Mouse (Mus musculus) fibroblast of lung, adult 2 months (primary cell): Measurements from ENCODE around the gene Oprm1.
"Not testable (repeated sequence)": the region's sequence is repeated elsewhere in the genome, so short reads cannot be mapped to it uniquely, and the experiment has no call there.

ENCODE experiments used
- DNase-seq: peaks from one replicate; pipeline ENCODE4 v3.0.0-alpha.2; 2011; ENCODE audit warnings: low read depth

Oprm1 gene

GRCm38 (mm10) chr10:6758206-6758605 lies at the start of gene Oprm1:
Gene Oprm1 (plus strand): TSS chr10:6758506.
- no peak for DNase-seq

- DNase-seq, result no peak
These were observed 40.9 kb upstream of the Oprm1 start for GRCm38 (mm10) chr10:6717181-6717948.

DNA sequence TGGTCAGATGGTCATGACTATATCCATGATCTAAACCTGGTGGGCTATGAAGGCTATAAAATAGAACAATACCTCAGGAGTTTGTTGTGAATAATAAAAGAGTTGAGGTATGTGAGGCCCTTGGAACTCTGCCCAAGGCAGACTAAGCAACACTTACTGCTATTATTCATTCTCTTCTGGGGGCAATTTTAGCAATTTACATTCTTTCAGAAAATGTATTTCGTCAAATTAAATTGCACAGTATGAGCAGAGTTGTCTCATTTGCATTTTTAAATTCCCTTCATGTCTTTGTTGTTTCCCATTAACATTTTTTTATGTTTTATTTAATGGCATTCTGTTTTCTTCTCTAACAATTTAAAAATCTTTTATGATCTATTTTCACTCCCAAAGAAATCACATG lies 34.5 kb upstream of the Oprm1 start:
- DNase-seq, result no peak

- no peak for DNase-seq
These were observed 29.8 kb upstream of the Oprm1 start for GRCm38 (mm10) chr10:6728469-6728868.

DNA sequence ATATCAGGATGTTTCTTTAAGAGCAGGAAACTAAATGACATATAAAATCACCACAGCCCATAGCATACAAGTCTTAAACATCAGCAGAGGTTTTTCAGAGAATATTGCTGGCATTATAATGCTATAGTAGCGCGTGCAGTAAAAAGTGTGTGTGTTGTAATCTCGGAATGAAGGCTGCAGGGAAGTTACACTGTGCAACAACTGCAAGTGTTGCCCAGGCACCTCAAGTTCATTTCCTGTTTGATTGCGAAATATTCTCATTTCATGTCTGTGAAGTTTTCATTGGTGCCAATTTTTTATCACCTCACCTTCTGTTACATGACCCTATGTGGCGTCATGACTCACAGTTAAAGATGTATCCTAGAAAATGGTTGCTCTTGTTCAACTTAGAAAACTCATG lies 4.9 kb upstream of the Oprm1 start:
- DNase-seq, result no peak

DNA sequence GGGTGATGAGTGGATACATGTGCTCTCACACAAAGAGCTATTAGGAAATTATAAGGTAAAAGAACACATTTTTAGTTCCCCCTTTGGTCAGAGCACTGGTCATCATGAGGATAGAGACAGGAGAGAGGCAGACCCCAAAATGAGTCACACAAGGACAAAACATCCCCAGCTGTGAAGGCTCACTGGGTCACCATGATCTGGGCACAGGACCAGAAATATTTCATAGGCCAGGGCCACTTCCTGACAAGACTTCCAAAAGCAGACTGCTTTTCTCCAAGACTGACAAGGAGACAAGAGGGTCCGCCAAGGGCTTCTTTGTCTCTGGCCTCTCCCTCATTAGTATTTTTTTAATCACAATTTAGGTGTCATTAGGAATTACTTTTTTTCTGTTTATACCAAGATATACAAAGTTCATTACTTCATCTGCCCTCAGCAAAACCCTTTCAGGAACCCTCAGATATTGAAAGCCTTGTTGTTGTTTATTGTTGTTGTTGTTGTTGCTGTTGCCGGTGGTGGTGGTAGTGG lies 3.0 kb downstream of the Oprm1 start, which contains the start of gene Gm10945:
TSS of gene Gm10945 (minus strand) at position 475 of the 525 bp plus-strand sequence.
- no peak for DNase-seq

- no peak for DNase-seq
These were observed 30.4 kb downstream of the Oprm1 start for GRCm38 (mm10) chr10:6788517-6789237.

- DNase-seq, result no peak
These were observed 31.9 kb downstream of the Oprm1 start for GRCm38 (mm10) chr10:6790226-6790625.

DNA sequence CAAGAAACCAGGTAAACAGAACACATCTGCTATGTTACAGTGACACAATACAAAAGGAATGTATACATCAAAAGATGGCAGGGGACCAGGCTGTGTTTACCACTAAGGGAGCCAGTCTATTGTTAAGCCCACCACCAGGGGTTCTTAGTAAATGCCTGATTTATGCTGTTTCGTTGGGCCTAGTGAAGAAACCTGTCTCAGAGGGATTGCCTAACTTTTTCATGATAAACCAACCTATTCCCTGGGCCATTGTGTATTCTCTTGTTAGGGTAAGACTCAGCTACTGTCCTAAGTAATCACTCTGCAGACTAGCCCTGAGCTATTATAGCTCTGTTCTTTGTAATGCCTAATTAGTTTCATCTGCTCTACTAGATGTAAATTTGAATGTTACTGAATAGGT lies 62.3 kb downstream of the Oprm1 start:
- no peak for DNase-seq

GRCm38 (mm10) chr10:6842225-6842624 lies 83.9 kb downstream of the Oprm1 start:
- no peak for DNase-seq

DNA sequence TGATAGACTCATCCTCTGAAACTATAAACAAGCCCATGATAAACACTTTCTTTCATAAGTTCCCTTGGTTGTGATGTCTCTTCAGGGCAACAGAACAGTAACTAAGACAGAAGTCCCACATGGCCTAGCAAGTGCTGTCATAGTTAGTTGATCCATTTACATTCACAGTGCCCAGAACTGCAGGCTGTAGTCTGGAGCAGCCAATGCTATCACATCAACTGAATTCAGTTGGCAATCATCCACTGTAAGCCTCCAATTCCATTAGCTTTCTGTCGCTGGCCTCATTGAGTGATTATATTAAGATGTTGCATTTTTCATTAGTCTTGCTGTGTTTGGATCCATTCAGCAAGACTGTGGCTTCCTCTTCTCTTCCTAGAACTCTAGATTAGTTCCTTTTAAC lies 88.0 kb downstream of the Oprm1 start:
- no peak for DNase-seq

- DNase-seq, result no peak
These were observed 90.0 kb downstream of the Oprm1 start for GRCm38 (mm10) chr10:6848162-6848754.

DNA sequence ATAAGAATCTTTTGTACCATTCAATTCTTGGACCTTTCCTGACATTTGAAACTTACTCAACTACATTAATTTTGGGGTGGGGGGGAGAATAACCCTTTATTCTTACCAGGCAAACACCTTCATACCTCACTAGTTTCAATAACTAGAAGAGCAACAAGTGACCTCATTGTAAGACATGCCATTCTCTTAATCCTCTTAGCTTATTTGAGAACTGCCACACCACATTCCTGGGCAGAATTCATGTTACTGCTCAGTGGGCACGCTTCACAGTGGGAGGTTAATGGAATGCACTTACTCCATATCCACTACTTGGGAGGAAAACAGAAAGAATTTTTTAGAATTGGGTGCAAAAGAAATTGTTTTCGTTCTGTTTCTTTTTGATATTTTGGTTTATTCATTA lies 90.5 kb downstream of the Oprm1 start:
- DNase-seq, result no peak

GRCm38 (mm10) chr10:6855812-6856211 lies 97.5 kb downstream of the Oprm1 start:
- no peak for DNase-seq

DNA sequence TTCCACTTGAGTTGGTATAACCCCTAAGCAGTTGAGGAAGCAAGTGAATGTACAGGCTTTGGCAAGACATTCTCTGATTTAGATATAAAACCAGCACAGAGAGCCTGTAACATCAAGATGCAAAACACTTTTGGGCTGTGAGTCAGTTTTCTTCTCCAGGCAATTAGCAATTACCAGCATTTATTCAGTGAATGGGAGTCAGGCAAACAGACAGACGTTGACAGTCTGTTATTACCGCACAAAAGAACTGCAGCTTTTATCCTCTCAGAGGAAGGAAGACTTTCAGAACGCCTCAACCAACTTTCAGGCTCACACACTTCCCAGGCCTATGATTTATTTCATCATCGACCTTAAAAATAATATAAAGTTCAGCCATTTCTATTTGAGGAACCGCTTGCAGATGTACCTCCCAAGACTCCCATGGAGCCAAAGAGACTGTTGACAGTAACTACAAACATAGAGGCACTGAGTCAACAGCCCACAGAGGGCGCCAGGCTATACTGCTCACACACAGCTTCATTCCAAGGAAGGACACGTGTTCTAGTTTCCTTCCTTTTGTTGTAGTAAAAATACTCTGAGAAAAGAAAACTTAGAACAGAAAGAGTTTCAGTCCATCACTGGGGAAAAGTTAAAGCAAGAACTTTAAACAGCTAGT lies 113.2 kb downstream of the Oprm1 start:
- DNase-seq, result no peak

DNA sequence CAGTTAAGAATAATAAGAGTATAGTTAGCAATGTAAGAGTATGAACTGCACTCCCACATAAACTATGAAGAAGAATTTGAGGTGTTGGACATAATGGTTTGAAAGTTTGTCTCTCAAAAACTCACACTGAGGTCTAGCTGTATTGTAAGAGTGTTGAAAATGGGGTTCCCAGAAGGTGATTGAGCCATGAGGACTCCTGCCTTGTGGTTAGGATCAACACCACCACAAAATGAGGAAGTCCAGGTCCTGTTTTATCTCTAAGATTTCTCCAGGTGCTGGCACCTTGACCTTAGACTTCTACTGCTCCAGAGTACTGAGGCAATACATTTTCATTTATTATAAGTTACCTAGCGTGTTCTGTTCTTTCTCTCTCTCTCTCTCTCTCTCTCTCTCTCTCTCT lies 115.6 kb downstream of the Oprm1 start:
- no peak for DNase-seq

DNA sequence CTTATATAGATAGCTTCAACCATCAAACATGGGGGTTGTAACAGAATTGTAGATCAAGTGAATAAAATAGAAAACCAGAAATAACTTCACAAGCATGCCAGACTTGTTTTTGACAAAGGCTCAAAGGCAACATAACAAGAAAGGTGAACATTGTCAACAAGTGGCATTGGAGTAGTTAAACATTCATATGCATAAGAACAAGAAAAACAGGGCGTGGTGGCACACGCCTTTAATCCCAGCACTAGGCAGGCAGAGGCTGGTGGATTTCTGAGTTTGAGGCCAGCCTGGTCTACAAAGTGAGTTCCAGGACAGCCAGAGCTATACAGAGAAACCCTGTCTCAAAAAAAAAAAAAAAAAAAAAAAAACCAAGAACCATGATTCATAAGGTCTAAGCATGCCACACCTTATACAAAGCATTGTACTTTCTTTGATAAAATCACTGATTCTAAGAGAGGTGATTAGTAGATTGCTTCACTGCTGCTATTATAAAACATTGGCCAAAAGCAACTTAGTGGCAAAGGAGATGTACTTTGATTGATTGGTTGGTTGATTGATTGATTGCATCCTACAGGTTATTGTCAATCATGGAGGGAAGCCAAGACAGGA lies 120.1 kb downstream of the Oprm1 start:
- DNase-seq, result no peak

DNA sequence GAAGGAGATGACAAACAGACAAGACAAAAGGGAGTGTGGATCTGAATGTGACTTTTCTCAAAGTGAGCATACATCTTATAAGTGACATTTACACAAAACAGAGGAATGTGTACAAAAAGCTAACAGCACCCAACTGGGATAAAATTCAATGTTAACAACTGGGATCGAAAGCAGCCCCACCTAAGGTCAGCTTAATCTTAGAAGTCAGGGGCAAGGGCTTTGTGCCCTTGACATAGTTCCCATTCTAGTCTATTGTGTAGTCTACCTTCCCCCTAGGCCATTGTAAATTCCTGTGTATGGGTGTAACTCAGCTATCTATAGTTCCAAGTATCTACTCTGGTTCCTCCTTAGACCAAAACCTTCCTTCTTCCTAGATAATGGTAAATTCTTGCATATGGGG lies 123.7 kb downstream of the Oprm1 start:
- not testable (repeated sequence) for DNase-seq

GRCm38 (mm10) chr10:6885460-6885859 lies 127.2 kb downstream of the Oprm1 start:
- DNase-seq, result peak; percentile 31

GRCm38 (mm10) chr10:6889640-6890245 lies 131.4 kb downstream of the Oprm1 start:
- no peak for DNase-seq

DNA sequence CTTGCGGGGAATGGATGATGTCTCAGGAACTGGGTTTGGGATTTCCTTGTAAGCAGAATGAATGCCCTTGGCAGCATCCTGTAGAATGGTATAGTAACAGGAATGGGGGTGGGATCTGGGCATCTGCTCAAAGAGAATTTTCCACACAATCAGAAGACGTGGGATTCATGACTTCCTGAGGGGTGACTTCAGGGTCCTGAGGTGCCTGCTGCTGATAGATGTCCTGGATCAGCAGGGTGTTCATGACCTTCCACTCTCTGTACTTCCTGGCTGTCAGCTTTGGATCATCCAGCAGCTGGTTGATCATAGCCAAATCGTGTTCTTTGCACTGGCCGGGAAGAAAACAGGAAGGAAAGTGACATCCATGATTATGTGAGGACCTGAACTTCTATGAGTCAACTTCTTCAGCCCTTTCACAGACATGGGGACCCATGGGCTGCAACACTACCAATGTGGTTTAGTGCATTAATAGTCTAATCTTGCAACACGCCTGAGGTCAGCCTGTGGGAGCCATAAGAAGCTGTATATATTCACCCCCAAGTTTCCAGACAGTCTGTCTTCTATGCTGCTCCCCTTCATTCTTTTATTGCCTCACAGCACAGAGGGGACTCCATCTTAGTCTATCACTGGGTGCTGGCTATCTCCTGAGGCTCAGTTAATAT lies 132.2 kb downstream of the Oprm1 start:
- no peak for DNase-seq
